Mouse (Mus musculus) midbrain, embryonic 14.5 days (tissue): ENCODE measurements around the gene Ddo. TPM values are rescaled to one million over a fixed set of nuclear protein-coding genes. Genes with fewer than 3 reads are reported as not detected.

Experiments
- ATAC-seq: fragments of 200-750 bp; cut with Nextera tagmentation; 2 replicates; pipeline ENCODE4 v1.8.0; 2017; ENCODE audit warnings: moderate number of reproducible peaks, moderate library complexity; ENCODE audit not compliant: low FRiP score, low TSS enrichment
- DNase-seq: peaks from one replicate; pipeline ENCODE4 v3.0.0-alpha.2; 2015
- H3K27ac ChIP-seq: fragments of 300-500 bp; sonication (generic); replicated peaks from 2 replicates; pipeline ENCODE4 v1.5.1; 2014; ENCODE audit warnings: mild to moderate bottlenecking, low read depth, low read length, moderate library complexity
- H3K27me3 ChIP-seq: fragments of 300-500 bp; sonication (generic); 2 replicates; pipeline ENCODE4 v1.6.1; 2014; ENCODE audit warnings: low read length, control low read depth, mixed read lengths; ENCODE audit not compliant: control insufficient read depth, insufficient read depth
- H3K36me3 ChIP-seq: fragments of 300-500 bp; sonication (generic); 2 replicates; pipeline ENCODE4 v1.6.1; 2014; ENCODE audit warnings: low read length, control low read depth; ENCODE audit not compliant: control insufficient read depth, insufficient read depth
- H3K4me1 ChIP-seq: fragments of 300-500 bp; sonication (generic); 2 replicates; pipeline ENCODE4 v1.6.1; 2014; ENCODE audit warnings: mild to moderate bottlenecking, antibody characterized with exemption, low read length, control low read depth; ENCODE audit not compliant: control insufficient read depth, insufficient read depth
- H3K4me2 ChIP-seq: fragments of 300-500 bp; sonication (generic); 2 replicates; pipeline ENCODE4 v1.6.1; 2014; ENCODE audit warnings: mild to moderate bottlenecking, low read length, moderate library complexity
- H3K4me3 ChIP-seq: fragments of 300-500 bp; sonication (generic); replicated peaks from 2 replicates; pipeline ENCODE4 v1.5.1; 2014; ENCODE audit warnings: low read depth, low read length
- H3K9ac ChIP-seq: fragments of 300-500 bp; sonication (generic); replicated peaks from 2 replicates; pipeline ENCODE4 v1.6.1; 2014; ENCODE audit warnings: mild to moderate bottlenecking, low read length, moderate library complexity
- H3K9me3 ChIP-seq: fragments of 300-500 bp; sonication (generic); 2 replicates; pipeline ENCODE4 v1.6.1; 2016; ENCODE audit warnings: low read length, control low read depth, mixed read lengths; ENCODE audit not compliant: control insufficient read depth
- WGBS: fragments of 180-500 bp; shearing (Covaris S2); extraction: QIAGEN DNeasy Blood & Tissue Kit; methylation state at CpG from one replicate; pipeline ENCODE4 v1.1.7; 2014; 5-methylcytosine and 5-hydroxymethylcytosine counted together
- polyA plus RNA-seq: library from polyadenylated mRNA; unstranded; fragments of >200 nt; fragmentation: Nextera tagmentation; extraction: Ambion mirVana; gene quantifications from 2 replicates; pipeline ENCODE4 v1.2.1, GENCODE M21; 2014

Ddo gene
- polyA plus RNA-seq, 1 experiment from 2014 or later, result 0.45 TPM

DNA sequence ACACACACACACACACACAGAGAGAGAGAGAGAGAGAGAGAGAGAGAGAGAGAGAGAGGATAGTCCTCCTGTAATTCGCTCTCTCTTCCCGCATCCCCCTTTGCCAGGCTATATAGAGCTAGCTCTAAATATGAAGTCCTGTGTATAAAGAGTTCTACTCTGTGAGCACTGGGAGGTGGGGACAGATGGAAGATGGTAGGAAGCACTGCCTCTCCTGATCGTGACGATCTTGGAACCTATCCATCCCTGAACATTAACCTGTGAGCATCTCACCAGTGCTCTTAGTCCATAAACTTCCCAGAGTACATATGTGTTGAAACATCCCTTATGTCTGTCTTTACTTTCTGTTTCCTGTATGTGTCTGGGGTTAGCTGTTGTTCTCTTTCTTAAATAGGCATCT, 57.2 kb downstream of the Ddo start:
- ATAC-seq (no peak), DNase-seq (no peak)
- Histone ChIP-seq H3K27ac (no peak overlapping the region), H3K4me2 (no peak overlapping the region), H3K4me1 (peaks cover 18% of the 10 kb centered on the region), H3K27me3 (no peaks in the 10 kb centered on the region), H3K36me3 (no peaks in the 10 kb centered on the region), H3K9me3 (no peaks in the 10 kb centered on the region), H3K4me3 (no peak overlapping the region), H3K9ac (no peak overlapping the region)
- WGBS, result 91% methylated on average over 4 of the region's 4 CpGs

DNA sequence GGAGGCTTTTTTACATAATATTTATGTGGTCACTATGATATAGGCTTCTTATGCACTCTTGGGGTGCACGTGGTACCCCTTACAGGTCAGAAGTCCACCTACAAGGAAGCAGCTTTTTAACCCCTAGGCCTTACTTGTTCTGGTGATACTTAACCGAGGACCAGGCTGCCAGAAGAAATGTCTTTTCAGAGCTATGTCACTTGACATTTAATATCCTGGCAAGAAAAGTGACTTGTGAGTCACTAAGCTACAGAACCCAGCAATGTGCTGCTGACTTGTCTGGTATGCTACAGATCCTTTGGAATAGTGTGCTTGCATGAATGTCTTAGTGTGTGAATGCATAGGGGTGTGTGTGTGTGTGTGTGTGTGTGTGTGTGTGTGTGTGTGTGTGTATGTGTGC, 57.6 kb downstream of the Ddo start:
- H3K36me3 ChIP-seq, result no peaks in the 10 kb centered on the region
- 67% methylated on average over 2 of the region's 2 CpGs for WGBS

GRCm38 (mm10) chr10:40688266-40688665, 58.5 kb downstream of the Ddo start:
- Histone ChIP-seq H3K4me3 (no peak overlapping the region), H3K4me2 (no peak overlapping the region), H3K36me3 (no peaks in the 10 kb centered on the region), H3K27ac (peak overlapping the region; percentile 39; the same call in 1 of the 2 replicates), H3K4me1 (peaks cover 9% of the 10 kb centered on the region), H3K9me3 (no peaks in the 10 kb centered on the region), H3K9ac (no peak overlapping the region), H3K27me3 (no peaks in the 10 kb centered on the region)
- no peak for DNase-seq
- WGBS, result 80% methylated on average over 6 of the region's 6 CpGs
- no peak for ATAC-seq

More for the DNA sequence above, 57.6 kb downstream of the Ddo start:
- ATAC-seq (no peak), DNase-seq (no peak)
- Histone ChIP-seq H3K4me3 (no peak overlapping the region), H3K4me2 (no peak overlapping the region), H3K4me1 (peaks cover 16% of the 10 kb centered on the region), H3K27ac (no peak overlapping the region), H3K9ac (no peak overlapping the region), H3K9me3 (no peaks in the 10 kb centered on the region), H3K27me3 (no peaks in the 10 kb centered on the region)

- Histone ChIP-seq H3K4me2 (no peak overlapping the region), H3K4me3 (no peak overlapping the region), H3K4me1 (peaks cover 3% of the 10 kb centered on the region), H3K36me3 (no peaks in the 10 kb centered on the region), H3K27ac (peak overlapping the region; percentile 53), H3K9ac (no peak overlapping the region), H3K27me3 (no peaks in the 10 kb centered on the region), H3K9me3 (no peaks in the 10 kb centered on the region)
- DNase-seq (peak; percentile 46), ATAC-seq (no peak)
- WGBS, result 36% methylated on average over 1 of the region's 1 CpGs
These were observed 59.1 kb downstream of the Ddo start for GRCm38 (mm10) chr10:40688873-40689272.

DNA sequence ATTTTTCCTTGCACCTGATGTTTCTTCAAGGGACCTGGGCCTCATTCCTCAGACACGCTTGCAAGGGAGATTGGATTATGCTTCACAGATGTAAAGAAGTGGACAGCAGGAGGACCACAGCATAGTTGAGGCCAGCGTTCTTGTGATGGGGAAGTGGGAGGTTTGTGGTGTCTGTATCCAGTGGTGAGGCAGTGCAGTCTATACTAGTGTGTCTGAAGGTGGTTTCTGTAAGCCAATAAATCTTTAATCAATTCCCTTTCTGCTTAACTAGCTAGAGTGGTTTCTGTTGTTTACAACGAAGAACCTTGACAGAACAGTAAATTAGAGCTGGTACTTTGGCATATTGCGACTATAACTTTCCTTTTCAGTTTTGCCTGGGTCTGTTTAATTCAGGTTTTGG, 68.8 kb downstream of the Ddo start:
- no peak overlapping the region for H3K9ac ChIP-seq
- DNase-seq (no peak), ATAC-seq (no peak)
- 73% methylated on average over 4 of the region's 4 CpGs for WGBS
- no peaks in the 10 kb centered on the region for H3K9me3 ChIP-seq
- H3K27ac ChIP-seq, result no peak overlapping the region
- no peak overlapping the region for H3K4me3 ChIP-seq
- no peak overlapping the region for H3K4me2 ChIP-seq
- no peaks in the 10 kb centered on the region for H3K27me3 ChIP-seq
- H3K36me3 ChIP-seq, result no peaks in the 10 kb centered on the region
- H3K4me1 ChIP-seq, result no peaks in the 10 kb centered on the region

- H3K4me1 ChIP-seq, result no peaks in the 10 kb centered on the region
- ATAC-seq, result no peak
- no peaks in the 10 kb centered on the region for H3K27me3 ChIP-seq
- H3K9ac ChIP-seq, result no peak overlapping the region
- H3K9me3 ChIP-seq, result no peaks in the 10 kb centered on the region
- no peaks in the 10 kb centered on the region for H3K36me3 ChIP-seq
- H3K27ac ChIP-seq, result no peak overlapping the region
- DNase-seq, result no peak
- H3K4me2 ChIP-seq, result no peak overlapping the region
- no peak overlapping the region for H3K4me3 ChIP-seq
- WGBS, result 87% methylated on average over 7 of the region's 7 CpGs
These were observed 81.3 kb downstream of the Ddo start for GRCm38 (mm10) chr10:40711127-40711526.

DNA sequence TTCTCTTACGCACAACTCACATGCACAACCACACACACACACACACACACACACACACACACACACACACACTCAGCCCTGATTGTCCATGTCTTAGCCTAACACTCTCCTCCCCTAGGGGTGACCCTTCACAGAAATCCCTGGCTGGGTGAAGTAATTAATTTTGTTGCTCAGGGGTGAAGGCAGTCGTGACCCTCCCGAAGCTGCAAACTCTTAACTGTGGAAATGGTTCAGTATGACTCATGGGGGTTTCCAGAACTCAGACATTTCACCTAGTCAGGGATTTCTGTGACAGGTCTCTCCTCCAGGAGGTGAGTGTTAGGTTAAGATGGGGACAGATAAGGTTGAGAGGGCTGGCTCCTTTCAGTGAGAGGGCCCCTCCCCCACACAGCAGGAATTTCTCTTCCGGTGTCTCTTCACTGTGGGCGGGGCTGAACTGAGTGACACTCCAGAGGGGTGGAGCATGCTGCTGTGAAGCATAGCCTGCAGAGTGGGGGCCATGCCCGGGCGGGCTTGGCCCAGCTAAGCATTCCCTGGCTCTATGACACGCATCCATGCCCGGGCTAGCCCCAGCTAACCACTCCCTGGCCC, 83.3 kb downstream of the Ddo start:
- no peaks in the 10 kb centered on the region for H3K27me3 ChIP-seq
- no peak overlapping the region for H3K27ac ChIP-seq
- no peak for DNase-seq
- no peak overlapping the region for H3K9ac ChIP-seq
- H3K4me3 ChIP-seq, result no peak overlapping the region
- no peak; the same call in 1 of the 2 replicates for ATAC-seq
- H3K4me2 ChIP-seq, result no peak overlapping the region
- H3K36me3 ChIP-seq, result no peaks in the 10 kb centered on the region
- H3K9me3 ChIP-seq, result no peaks in the 10 kb centered on the region
- no peaks in the 10 kb centered on the region for H3K4me1 ChIP-seq
- WGBS, result 38% methylated on average over 9 of the region's 9 CpGs

DNA sequence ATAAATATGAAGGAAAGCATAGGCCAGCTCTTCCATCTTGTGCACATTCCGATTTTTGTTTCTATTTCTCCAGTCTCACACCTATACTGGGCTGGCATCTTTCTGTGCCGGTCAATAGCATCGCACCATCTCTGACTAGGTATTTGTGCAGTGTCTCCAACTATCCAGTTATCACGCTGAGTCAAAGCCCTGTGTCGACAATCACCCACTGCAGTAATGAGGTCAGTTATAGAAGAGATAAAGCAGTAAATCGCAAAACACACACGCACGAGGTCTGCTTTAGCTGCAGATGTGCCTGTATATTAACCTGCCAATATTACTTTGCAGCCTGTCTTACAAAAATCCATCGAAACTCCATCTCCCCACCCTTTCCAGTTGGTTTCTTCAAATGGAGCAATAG, 84.0 kb downstream of the Ddo start:
- 86% methylated on average over 9 of the region's 9 CpGs for WGBS
- DNase-seq, result no peak
- Histone ChIP-seq H3K4me1 (no peaks in the 10 kb centered on the region), H3K36me3 (no peaks in the 10 kb centered on the region), H3K9ac (no peak overlapping the region), H3K4me2 (no peak overlapping the region), H3K4me3 (no peak overlapping the region), H3K27me3 (no peaks in the 10 kb centered on the region), H3K9me3 (no peaks in the 10 kb centered on the region), H3K27ac (no peak overlapping the region)
- ATAC-seq, result no peak

- H3K4me3 ChIP-seq, result no peak overlapping the region
- no peaks in the 10 kb centered on the region for H3K4me1 ChIP-seq
- DNase-seq (no peak), ATAC-seq (no peak)
- no peaks in the 10 kb centered on the region for H3K36me3 ChIP-seq
- H3K9me3 ChIP-seq, result no peaks in the 10 kb centered on the region
- no peak overlapping the region for H3K4me2 ChIP-seq
- H3K27ac ChIP-seq, result no peak overlapping the region
- no peak overlapping the region for H3K9ac ChIP-seq
- 92% methylated on average over 4 of the region's 4 CpGs for WGBS
- H3K27me3 ChIP-seq, result no peaks in the 10 kb centered on the region
These were observed 85.3 kb downstream of the Ddo start for GRCm38 (mm10) chr10:40715151-40715550.
